Mouse (Mus musculus) cerebellum, adult 11-12 months (tissue): ENCODE results near the gene Clec2e.
"Not testable (repeated sequence)": the region's sequence is repeated elsewhere in the genome, so short reads cannot be mapped to it uniquely, and the experiment has no call there.

Experiments used
- DNase-seq: peaks from one replicate; pipeline ENCODE4 v3.0.0; 2022

Gene Clec2e

GRCm38 (mm10) chr6:129100794-129101193, at the start of gene Clec2e:
Gene Clec2e (minus strand): TSS chr6:129100913.
- DNase-seq: not testable (repeated sequence)

GRCm38 (mm10) chr6:129146812-129147211, 46.1 kb upstream of the Clec2e start:
- no peak for DNase-seq

GRCm38 (mm10) chr6:129132604-129133341, 32.1 kb upstream of the Clec2e start:
- DNase-seq: no peak

DNA sequence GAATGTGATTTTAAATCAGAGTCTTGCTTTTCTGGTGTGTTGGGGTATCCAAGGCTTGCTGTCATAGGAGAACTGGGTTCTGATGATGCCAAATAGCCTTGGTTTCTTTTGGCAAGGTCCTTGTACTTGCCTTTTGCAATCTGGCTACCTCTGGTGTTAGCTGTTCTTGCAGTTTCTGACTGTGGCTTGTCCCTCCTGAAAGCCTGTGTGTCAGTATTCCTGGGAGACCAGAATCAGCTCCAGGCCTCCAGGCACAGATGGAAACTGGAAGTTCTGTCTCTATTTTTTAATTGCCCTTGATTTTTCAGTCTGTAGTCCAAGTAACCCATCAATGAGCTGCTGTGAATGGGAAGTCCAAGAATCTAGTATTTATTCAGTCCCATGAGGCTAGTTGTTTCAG, 26.1 kb upstream of the Clec2e start:
- no peak for DNase-seq

- not testable (repeated sequence) for DNase-seq
These were observed 23.8 kb upstream of the Clec2e start for GRCm38 (mm10) chr6:129124531-129124930.

DNA sequence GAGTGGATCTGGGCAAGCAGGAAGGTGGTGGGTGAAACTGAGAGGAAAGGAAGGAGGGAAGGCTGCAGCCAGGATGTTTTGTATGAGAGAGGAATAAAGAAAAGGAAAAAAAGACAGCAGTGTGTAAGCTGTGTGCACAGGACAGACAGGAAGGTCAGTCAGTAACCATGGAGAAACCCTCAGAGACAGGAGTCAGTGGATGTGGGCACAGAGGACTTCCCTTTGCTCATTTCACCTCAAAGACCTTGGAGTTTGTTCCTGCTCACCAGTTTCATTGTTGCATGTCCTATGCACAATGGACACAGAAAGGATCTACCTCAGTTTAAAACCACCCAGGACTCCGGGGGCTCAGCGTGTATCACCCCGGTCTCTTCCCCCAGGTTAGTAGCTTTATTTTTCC, 15.5 kb upstream of the Clec2e start:
- no peak for DNase-seq

DNA sequence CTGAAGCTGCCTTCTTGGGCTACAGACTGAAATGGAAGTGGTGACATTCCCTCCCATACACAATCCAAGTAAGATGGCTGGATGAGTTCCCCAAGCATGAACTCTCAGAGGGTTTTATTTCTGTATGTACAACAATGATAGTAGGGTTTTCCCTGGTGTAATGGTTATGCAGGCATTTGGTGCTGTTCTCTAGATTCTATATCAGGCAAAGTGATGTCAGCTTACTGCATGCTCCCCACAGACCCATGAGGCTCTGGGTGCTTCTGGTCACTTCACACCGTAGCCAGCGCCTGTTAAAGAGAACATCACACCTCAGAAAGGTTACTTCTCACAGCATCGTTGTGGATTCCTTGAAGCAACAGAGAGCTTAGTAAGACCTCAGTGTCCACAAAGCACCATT, 13.5 kb upstream of the Clec2e start:
- not testable (repeated sequence) for DNase-seq

DNA sequence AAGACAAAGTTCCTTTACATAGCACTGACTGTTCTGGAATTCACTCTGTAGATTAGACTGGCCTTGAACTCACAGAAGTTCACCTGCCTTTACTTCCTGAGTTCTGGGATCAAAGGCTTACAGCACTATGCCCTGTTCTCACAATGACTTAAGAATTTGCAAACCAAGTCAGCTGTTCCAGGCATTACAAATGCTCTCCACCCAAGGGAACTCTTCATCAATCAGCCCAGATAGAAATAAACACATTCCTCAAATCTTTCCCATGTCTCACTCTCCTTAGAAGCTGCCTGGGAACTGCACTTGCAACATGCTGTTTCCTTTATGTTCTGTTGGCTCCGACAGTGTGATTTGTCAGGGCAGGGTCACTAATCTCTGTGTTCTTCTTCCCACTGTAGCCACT, 13.1 kb upstream of the Clec2e start:
- no peak for DNase-seq

DNA sequence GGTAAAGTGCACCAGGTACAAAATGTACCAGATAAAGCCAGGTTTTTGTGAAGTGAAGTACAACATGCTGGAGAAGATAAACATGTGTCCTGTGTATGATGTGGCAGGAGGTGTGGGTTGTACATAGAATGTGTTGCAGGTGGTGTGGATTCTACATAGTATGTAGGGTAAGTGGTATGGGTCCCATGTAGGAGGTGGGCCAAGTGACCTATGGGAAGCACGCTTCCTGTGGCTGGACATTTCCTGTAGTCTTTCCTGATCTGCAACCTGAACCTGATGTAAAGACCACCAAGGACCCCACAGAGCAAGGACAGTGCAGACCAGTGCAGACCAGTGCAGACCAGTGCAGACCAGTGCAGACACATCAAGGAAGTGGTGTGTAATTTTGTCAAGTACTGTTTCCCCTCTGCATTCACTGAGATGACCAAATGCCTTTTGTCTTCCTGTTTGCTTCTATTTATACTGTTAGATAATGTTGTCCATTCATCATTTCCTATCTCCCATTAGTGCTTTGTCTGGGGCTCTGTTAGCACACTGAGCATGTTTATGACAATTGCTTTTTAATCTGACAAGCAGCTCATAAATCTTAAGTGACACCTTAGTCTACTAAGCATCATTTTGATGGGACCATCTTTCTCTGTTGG, 12.4 kb upstream of the Clec2e start:
- no peak for DNase-seq

- DNase-seq: no peak
These were observed 11.8 kb upstream of the Clec2e start for GRCm38 (mm10) chr6:129112526-129112925.

- no peak for DNase-seq
These were observed 7.2 kb upstream of the Clec2e start for GRCm38 (mm10) chr6:129107916-129108315.

GRCm38 (mm10) chr6:129102858-129103555, 2.3 kb upstream of the Clec2e start:
- no peak for DNase-seq

DNA sequence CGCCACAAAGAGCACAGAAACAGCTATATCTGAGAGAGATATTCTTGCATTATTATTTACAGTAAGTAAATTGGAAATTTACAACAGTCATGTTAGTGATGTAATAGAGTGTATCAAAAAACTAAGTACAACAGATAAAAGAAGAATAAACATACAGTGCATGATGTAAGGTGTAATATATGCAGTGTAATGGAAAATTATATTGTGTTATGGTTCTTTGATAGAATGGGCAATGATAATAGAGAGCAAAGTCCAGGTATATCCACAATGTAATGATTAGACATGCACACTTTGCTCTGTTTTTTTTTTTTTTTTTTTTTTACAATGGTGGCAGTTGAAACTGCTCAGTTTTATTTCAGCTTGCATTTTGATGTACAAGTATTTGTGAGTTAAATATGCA, 891 bp upstream of the Clec2e start:
- DNase-seq: no peak

- no peak for DNase-seq
These were observed 2.8 kb downstream of the Clec2e start for GRCm38 (mm10) chr6:129097929-129098328.

GRCm38 (mm10) chr6:129095166-129095565, 5.5 kb downstream of the Clec2e start:
- no peak for DNase-seq

DNA sequence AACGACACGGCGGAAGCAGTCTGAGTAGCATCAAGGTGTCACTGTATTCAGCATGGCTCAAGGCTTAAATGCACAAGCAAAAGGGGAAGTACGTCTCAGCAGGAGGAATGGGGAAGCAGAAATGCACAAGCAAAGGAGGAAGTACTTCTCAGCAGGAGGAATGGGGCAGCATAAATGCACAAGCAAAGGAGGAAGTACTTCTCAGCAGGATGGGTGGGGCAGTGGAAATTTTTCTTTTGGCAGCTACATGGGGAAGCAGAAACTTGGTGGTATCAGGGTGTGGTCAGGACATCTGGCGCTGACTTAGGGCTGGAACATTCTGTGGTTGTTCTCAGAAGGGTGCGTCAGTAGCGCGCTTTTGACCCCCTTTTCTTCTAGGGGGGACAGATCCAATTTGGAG, 12.1 kb downstream of the Clec2e start:
- DNase-seq: not testable (repeated sequence)

DNA sequence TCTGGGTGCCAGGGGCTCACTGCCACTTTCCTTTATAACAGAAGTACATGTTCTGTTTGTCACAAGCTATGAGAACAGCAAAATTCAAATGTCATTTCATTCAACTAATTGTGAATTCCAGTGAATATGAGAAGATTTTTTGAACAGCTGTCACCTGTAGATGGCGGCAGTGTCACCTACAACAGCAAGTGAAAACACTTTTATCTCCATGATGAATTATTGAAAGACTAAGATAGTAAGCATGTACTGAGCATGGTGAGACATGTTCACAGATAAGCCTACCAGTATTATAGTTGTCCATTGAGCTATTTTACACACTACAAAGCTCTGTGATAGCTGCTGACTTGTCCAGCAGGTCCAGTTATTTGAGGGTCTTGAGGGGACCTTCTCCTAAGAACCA, 12.6 kb downstream of the Clec2e start:
- no peak for DNase-seq

GRCm38 (mm10) chr6:129086031-129086430, 14.7 kb downstream of the Clec2e start:
- DNase-seq: not testable (repeated sequence)

DNA sequence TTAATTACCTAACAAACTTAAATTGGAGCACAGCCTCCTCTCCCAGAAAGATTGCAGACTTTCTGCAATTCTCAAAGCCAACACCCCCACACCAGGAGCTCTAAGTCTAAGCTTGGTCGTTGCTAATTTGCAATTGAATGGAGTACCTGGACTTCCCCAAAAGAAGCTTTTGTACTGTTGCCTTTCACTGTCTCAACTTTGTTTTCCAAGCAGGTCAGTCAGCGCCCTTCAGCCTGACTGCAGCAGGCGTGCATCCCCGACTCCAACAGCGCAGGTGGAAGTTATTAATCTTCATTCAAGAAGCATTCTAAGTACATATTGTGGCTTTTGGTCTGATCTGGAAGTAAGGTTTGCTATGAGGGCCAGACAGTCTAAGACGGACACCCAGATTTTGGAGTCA, 15.6 kb downstream of the Clec2e start:
- DNase-seq: no peak

GRCm38 (mm10) chr6:129066986-129067385, 33.7 kb downstream of the Clec2e start:
- no peak for DNase-seq

DNA sequence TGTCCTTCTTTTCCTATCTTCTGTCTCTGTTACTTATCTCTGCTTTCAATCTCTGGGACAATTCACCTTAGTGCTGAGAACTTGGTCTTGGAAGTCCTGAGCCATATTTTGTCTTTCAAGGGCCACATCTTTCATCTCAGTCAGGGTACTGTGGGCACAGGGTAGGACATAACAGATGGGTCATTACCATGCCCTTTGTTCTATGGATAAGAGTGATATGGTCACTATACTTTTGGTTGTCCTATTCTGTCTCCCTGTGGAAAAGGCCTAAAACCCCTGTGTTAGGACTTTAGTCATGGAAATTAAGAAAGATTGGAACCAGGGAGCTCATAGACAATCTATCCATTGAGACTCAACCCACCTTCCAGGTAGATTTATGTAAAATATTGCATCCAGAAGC, 34.2 kb downstream of the Clec2e start:
- no peak for DNase-seq

GRCm38 (mm10) chr6:129065857-129066256, 34.9 kb downstream of the Clec2e start:
- no peak for DNase-seq

GRCm38 (mm10) chr6:129065407-129065806, 35.3 kb downstream of the Clec2e start:
- no peak for DNase-seq

DNA sequence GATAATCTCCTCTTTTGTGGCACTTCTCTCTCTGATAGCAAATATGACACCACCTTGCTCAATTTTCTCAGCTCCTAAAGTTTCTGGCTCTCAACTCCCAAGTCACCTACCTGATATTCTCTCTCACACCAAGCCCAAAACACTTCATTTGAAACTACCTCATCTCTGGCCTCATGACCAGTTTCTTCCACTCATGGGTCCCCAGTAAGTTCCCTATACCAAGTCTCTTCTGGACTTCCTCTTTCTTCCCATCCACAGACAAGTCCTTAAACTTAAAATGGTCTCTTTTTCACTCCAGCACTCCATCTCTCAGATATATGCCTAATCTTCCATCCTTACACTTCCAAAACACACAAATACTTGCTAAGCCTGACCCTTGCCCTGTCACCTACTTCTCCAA, 42.7 kb downstream of the Clec2e start:
- no peak for DNase-seq
